Mouse (Mus musculus): ENCODE data around the gene Wfdc18. TPM values are rescaled to one million over a fixed set of nuclear protein-coding genes. Genes with fewer than 3 reads are reported as not detected.

Wfdc18 gene
- polyA plus RNA-seq, 1 experiment from 2014 or later, result 0.76 TPM

DNA sequence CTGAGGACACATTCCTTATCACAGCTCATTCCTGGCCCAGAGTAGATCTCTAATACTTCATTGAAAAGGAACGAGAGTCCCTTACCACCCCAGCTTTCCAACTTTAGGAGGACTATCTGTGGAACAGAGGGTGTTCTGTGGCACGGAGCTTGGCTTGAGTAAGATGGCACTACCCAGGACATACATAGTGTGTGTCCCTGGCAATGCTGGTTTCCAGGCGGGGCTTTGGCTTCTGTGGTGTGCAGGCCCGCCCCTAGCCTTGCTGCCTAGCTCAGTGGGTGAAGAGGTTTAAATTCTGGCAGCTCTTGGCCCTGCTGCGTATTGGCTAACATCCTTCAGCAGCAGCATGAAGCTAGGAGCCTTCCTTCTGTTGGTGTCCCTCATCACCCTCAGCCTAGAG lies 37.9 kb downstream of the Wfdc18 start, which contains the start of gene Wfdc21:
Gene Wfdc21, plus strand, starts transcription at position 260 of the 400 bp plus-strand sequence.
- Histone ChIP-seq H3K4me1 (ENCODE audit: insufficient read depth) (peaks cover 30% of the 10 kb centered on the region), H3K27me3 (ENCODE audit: insufficient read depth, low read length) (no peaks in the 10 kb centered on the region), H3K36me3 (replicated peaks; ENCODE audit: insufficient read depth, low read length) (no peaks in the 10 kb centered on the region), H3K27ac (ENCODE audit: low read depth) (peak within 1 kb of the TSS; percentile 85), H3K4me2 (ENCODE audit: low read depth, low read length) (peak within 1 kb of the TSS; percentile 47), H3K9me3 (ENCODE audit: low read length) (no peaks in the 10 kb centered on the region), H3K9ac (replicated peaks) (no peak within 1 kb of the TSS), H3K4me3 (ENCODE audit: low read depth, low read length) (0 out of 2 replicates have a peak within 1 kb of the TSS, but pooled peaks have one; percentile 0)
- peak; percentile 25 for DNase-seq
- WGBS (ENCODE audit: insufficient replicate concordance), result 58% methylated on average over 5 of the region's 5 CpGs
- no peak for ATAC-seq
- TF ChIP-seq EP300 (IDR thresholded peaks at IDR 0.05; ENCODE audit: low read depth) (no peak), CTCF (IDR thresholded peaks at IDR 0.05; ENCODE audit: low read depth) (no peak)

GRCm38 (mm10) chr11:83747376-83748265 lies 38.8 kb downstream of the Wfdc18 start:
- H3K36me3 ChIP-seq (replicated peaks; ENCODE audit: insufficient read depth, low read length), result no peaks in the 10 kb centered on the region
- no peak overlapping the region for H3K9ac ChIP-seq (replicated peaks)
- H3K4me2 ChIP-seq (ENCODE audit: low read depth, low read length), result peak overlapping the region; percentile 47
- H3K9me3 ChIP-seq (ENCODE audit: low read length), result no peaks in the 10 kb centered on the region
- peak; percentile 70 for DNase-seq
- peak overlapping the region; percentile 85 for H3K27ac ChIP-seq (ENCODE audit: low read depth)
- peak; percentile 89 for ATAC-seq
- no peaks in the 10 kb centered on the region for H3K27me3 ChIP-seq (ENCODE audit: insufficient read depth, low read length)
- 52% methylated on average over 6 of the region's 6 CpGs for WGBS (ENCODE audit: insufficient replicate concordance)
- H3K4me1 ChIP-seq (ENCODE audit: insufficient read depth), result peaks cover 26% of the 10 kb centered on the region
- TF ChIP-seq EP300 (IDR thresholded peaks at IDR 0.05; ENCODE audit: low read depth), result peak; percentile 72
- no peak for TF ChIP-seq CTCF (IDR thresholded peaks at IDR 0.05; ENCODE audit: low read depth)
- H3K4me3 ChIP-seq (ENCODE audit: low read depth, low read length), result 0 out of 2 replicates have a peak overlapping the region, but pooled peaks have one; percentile 1

DNA sequence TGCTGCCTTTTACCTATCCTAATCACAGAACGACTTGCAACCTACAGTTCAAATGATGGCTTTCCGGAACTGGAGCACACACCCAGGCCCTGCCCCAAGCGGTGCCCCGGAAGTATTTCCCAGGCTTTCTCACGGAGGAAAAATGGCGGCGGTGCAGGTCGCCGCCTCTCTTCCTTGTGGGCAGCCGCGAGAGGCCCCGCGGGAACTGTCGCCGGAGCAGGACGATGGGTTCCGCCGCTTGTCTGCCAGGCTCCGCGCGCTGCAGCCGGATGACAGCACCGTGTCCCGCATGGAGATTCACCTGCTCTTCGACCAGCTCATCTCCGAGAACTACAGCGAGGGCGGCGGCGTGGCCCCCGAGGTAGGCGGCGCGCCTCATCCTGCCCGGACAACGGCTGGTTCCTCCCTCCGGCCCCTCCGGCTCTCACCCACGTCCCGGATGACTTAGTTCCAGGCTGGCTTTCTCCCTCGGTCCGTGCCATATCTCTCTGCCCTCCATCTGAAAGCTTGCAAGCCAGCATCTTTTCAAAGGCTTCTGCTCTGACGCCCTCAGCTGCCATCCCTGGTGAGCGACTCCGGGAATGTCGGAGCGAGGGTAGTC lies 44.9 kb downstream of the Wfdc18 start, which contains the start of gene Heatr6:
Gene Heatr6, plus strand, starts transcription at position 116 of the 601 bp plus-strand sequence.
- peak; percentile 90 for DNase-seq
- ATAC-seq, result peak; percentile 99
- peak within 1 kb of the TSS; percentile 80 for H3K9ac ChIP-seq (replicated peaks)
- H3K4me3 ChIP-seq (ENCODE audit: low read depth, low read length), result peak within 1 kb of the TSS; percentile 78
- H3K9me3 ChIP-seq (ENCODE audit: low read length), result no peaks in the 10 kb centered on the region
- peaks cover 12% of the 10 kb centered on the region for H3K4me1 ChIP-seq (ENCODE audit: insufficient read depth)
- TF ChIP-seq EP300 (IDR thresholded peaks at IDR 0.05; ENCODE audit: low read depth), result no peak
- 0 out of 2 replicates have a peak, but pooled peaks have one; percentile 5 for TF ChIP-seq CTCF (IDR thresholded peaks at IDR 0.05; ENCODE audit: low read depth)
- WGBS (ENCODE audit: insufficient replicate concordance), result under 1% methylated on average over 47 of the region's 47 CpGs
- H3K36me3 ChIP-seq (replicated peaks; ENCODE audit: insufficient read depth, low read length), result peaks cover 27% of the 10 kb centered on the region
- H3K27me3 ChIP-seq (ENCODE audit: insufficient read depth, low read length), result no peaks in the 10 kb centered on the region
- peak within 1 kb of the TSS; percentile 82 for H3K4me2 ChIP-seq (ENCODE audit: low read depth, low read length)
- H3K27ac ChIP-seq (ENCODE audit: low read depth), result peak within 1 kb of the TSS; percentile 77

DNA sequence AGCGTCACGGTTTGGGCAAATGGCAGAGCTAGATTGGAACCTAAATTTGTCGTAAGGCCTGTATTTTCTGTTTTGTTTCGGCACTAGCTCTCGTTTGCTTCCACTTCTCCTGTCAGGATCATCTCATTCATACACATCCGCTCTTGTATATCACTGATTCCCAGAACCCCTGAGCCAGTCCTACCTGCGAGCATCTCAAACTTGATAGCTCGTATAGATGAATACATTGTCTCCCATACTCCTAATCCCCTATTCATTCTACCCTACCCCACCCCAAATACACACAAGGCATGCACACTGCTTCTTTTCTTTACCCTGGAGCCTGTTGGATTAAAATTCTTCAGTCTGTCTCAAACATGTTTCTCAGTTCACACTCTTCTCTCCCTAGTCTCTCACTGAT lies 45.4 kb downstream of the Wfdc18 start:
- Histone ChIP-seq H3K4me2 (ENCODE audit: low read depth, low read length) (peak overlapping the region; percentile 82), H3K4me1 (ENCODE audit: insufficient read depth) (peaks cover 12% of the 10 kb centered on the region), H3K9ac (replicated peaks) (peak overlapping the region; percentile 80), H3K27ac (ENCODE audit: low read depth) (peak overlapping the region; percentile 77), H3K36me3 (replicated peaks; ENCODE audit: insufficient read depth, low read length) (peaks cover 32% of the 10 kb centered on the region), H3K9me3 (ENCODE audit: low read length) (no peaks in the 10 kb centered on the region), H3K27me3 (ENCODE audit: insufficient read depth, low read length) (no peaks in the 10 kb centered on the region), H3K4me3 (ENCODE audit: low read depth, low read length) (peak overlapping the region; percentile 78)
- no peak for DNase-seq
- WGBS (ENCODE audit: insufficient replicate concordance), result 10% methylated on average over 8 of the region's 8 CpGs
- ATAC-seq, result no peak
- TF ChIP-seq EP300 (IDR thresholded peaks at IDR 0.05; ENCODE audit: low read depth) (no peak), CTCF (IDR thresholded peaks at IDR 0.05; ENCODE audit: low read depth) (no peak)

Other genes starting within 250 kb of the Wfdc18 start
- gene Mmp28, start 245.9 kb upstream of the Wfdc18 start, polyA plus RNA-seq (2015; fragmentation: Nextera tagmentation; extraction: Ambion mirVana), result 0.20 and 0.43 TPM in 2 replicates
- gene Taf15, start 235.9 kb upstream of the Wfdc18 start, polyA plus RNA-seq (2015; fragmentation: Nextera tagmentation; extraction: Ambion mirVana), result 2.8 and 3.4 TPM in 2 replicates
- gene Heatr9, start 186.8 kb upstream of the Wfdc18 start, polyA plus RNA-seq (2015; fragmentation: Nextera tagmentation; extraction: Ambion mirVana), result not detected in 2 replicates
- 8.6 and 12.7 TPM in 2 replicates for gene Ccl5, start 178.5 kb upstream of the Wfdc18 start, polyA plus RNA-seq (2015; fragmentation: Nextera tagmentation; extraction: Ambion mirVana)
- 92.6 and 107 TPM in 2 replicates for gene Ccl9, start 130.4 kb upstream of the Wfdc18 start, polyA plus RNA-seq (2015; fragmentation: Nextera tagmentation; extraction: Ambion mirVana)
- gene Ccl6, start 115.9 kb upstream of the Wfdc18 start, polyA plus RNA-seq (2015; fragmentation: Nextera tagmentation; extraction: Ambion mirVana), result 46.9 and 55.2 TPM in 2 replicates
- gene Rpl9-ps1, start 63.4 kb upstream of the Wfdc18 start, polyA plus RNA-seq (2015; fragmentation: Nextera tagmentation; extraction: Ambion mirVana), result not detected in 2 replicates
- 1.3 TPM in 2 replicates for gene Ccl3, start 59.7 kb upstream of the Wfdc18 start, polyA plus RNA-seq (2015; fragmentation: Nextera tagmentation; extraction: Ambion mirVana)
- gene Ccl4, start 46.4 kb upstream of the Wfdc18 start, polyA plus RNA-seq (2015; fragmentation: Nextera tagmentation; extraction: Ambion mirVana), result 1.6 and 1.8 TPM in 2 replicates
- gene Wfdc17, start 5.0 kb upstream of the Wfdc18 start, polyA plus RNA-seq (2015; fragmentation: Nextera tagmentation; extraction: Ambion mirVana), result 42.1 and 42.6 TPM in 2 replicates
- gene Wfdc21, start 37.9 kb downstream of the Wfdc18 start, polyA plus RNA-seq (2015; fragmentation: Nextera tagmentation; extraction: Ambion mirVana), result 108 and 117 TPM in 2 replicates
- gene Heatr6, start 44.7 kb downstream of the Wfdc18 start, polyA plus RNA-seq (2015; fragmentation: Nextera tagmentation; extraction: Ambion mirVana), result 5.6 and 6.0 TPM in 2 replicates
- gene Hnf1b, start 141.0 kb downstream of the Wfdc18 start, polyA plus RNA-seq (2015; fragmentation: Nextera tagmentation; extraction: Ambion mirVana), result 4.9 and 5.4 TPM in 2 replicates
- gene Ddx52, start 233.0 kb downstream of the Wfdc18 start, polyA plus RNA-seq (2015; fragmentation: Nextera tagmentation; extraction: Ambion mirVana), result 11.3 and 12.5 TPM in 2 replicates

Data from liver, postnatal 0 days (tissue).